Mouse (Mus musculus) urinary bladder, postnatal 14 days (tissue): Measurements from ENCODE around the gene Eif2ak2.
A peak's percentile ranks its signal among the peaks of the same experiment; 100 is the strongest.

Experiments
- DNase-seq: peaks from one replicate; pipeline ENCODE4 v3.0.0; 2021; ENCODE audit warnings: low spot score

The Eif2ak2 gene

GRCm38 (mm10) chr17:78834856-78835835 lies 47.2 kb downstream of the Eif2ak2 start, which contains the start of the genes Heatr5b and Gpatch11:
TSS of gene Heatr5b (minus strand) at chr17:78835364.
TSS of gene Gpatch11 (plus strand) at chr17:78835567.
- DNase-seq, result peak; percentile 99

- no peak for DNase-seq
Measured at GRCm38 (mm10) chr17:78824346-78824745, 58.0 kb downstream of the Eif2ak2 start.

- DNase-seq, result no peak
Measured at GRCm38 (mm10) chr17:78809582-78809981, 72.8 kb downstream of the Eif2ak2 start.

GRCm38 (mm10) chr17:78809019-78809418 lies 73.4 kb downstream of the Eif2ak2 start:
- no peak for DNase-seq
